ENCODE assay signal across 9 mouse cellular contexts in genomic region chr11:28497034-28497433, GRCm38 (mm10).
DNase-seq lines count a peak whose midpoint lies in the region; ATAC-seq lines count a peak whose summit lies in the region.
"Had no signal": no experiment of that assay in that cellular context is flagged by ENCODE, and none has a peak within 500 bp of the region (broad histone marks: within the 10 kb centered on the region; RNA-seq: fewer than 3 reads in every experiment).

No protein-coding gene starts in this region.

- no peaks in the 10 kb centered on the region for H3K36me3 ChIP-seq in kidney, embryonic 14.5 days (ENCODE audit: control insufficient read depth, insufficient read depth, low read length)
- no peaks in the 10 kb centered on the region for H3K36me3 ChIP-seq in midbrain, embryonic 14.5 days (ENCODE audit: control insufficient read depth, insufficient read depth, low read length)
- no peaks in the 10 kb centered on the region for H3K36me3 ChIP-seq in midbrain, embryonic 13.5 days

- H3K9me3 ChIP-seq in kidney, embryonic 14.5 days (ENCODE audit: control insufficient read depth, low read length), result no peaks in the 10 kb centered on the region
- no peaks in the 10 kb centered on the region for H3K9me3 ChIP-seq in midbrain, embryonic 14.5 days (ENCODE audit: control insufficient read depth, low read length)
- H3K9me3 ChIP-seq in midbrain, embryonic 13.5 days, result no peaks in the 10 kb centered on the region

- DNase-seq in cerebellum, postnatal 14 days, result peak; percentile 20
- DNase-seq in kidney, postnatal 10 days, result peak; percentile 25
- peak; percentile 19 for DNase-seq in midbrain, embryonic 14.5 days
- peak; percentile 3 to 23 for DNase-seq in cerebellum, postnatal 25 days
- no peak for DNase-seq in thymus, postnatal 25 days

- ATAC-seq in cerebellum, adult (ENCODE audit: insufficient number of reproducible peaks, low FRiP score, low TSS enrichment), result no peak
- no peak for ATAC-seq in kidney, embryonic 14.5 days (ENCODE audit: low FRiP score, low TSS enrichment)
- ATAC-seq in midbrain, embryonic 14.5 days (ENCODE audit: low FRiP score, low TSS enrichment), result no peak
- no peak for ATAC-seq in midbrain, embryonic 13.5 days

- H3K4me1 ChIP-seq in kidney, embryonic 14.5 days (ENCODE audit: control insufficient read depth, insufficient read depth, low read length), result no peaks in the 10 kb centered on the region
- no peaks in the 10 kb centered on the region for H3K4me1 ChIP-seq in midbrain, embryonic 14.5 days (ENCODE audit: control insufficient read depth, insufficient read depth, low read length)
- H3K4me1 ChIP-seq in midbrain, embryonic 13.5 days (replicated peaks), result no peaks in the 10 kb centered on the region

- no peak overlapping the region for H3K4me3 ChIP-seq in kidney, embryonic 14.5 days (ENCODE audit: low read length)
- no peak overlapping the region for H3K4me3 ChIP-seq in midbrain, embryonic 14.5 days (replicated peaks; ENCODE audit: low read depth, low read length)
- H3K4me3 ChIP-seq in midbrain, embryonic 13.5 days (replicated peaks), result no peak overlapping the region
- H3K4me3 ChIP-seq: left cerebral cortex, adult 2 months had no signal

- no peak overlapping the region for H3K4me2 ChIP-seq in kidney, embryonic 14.5 days (replicated peaks; ENCODE audit: low read depth, low read length)
- H3K4me2 ChIP-seq in midbrain, embryonic 14.5 days (ENCODE audit: low read length), result no peak overlapping the region
- H3K4me2 ChIP-seq in midbrain, embryonic 13.5 days (replicated peaks), result no peak overlapping the region

- no peak overlapping the region for H3K9ac ChIP-seq in kidney, embryonic 14.5 days (ENCODE audit: low read depth, low read length)
- no peak overlapping the region for H3K9ac ChIP-seq in midbrain, embryonic 14.5 days (replicated peaks; ENCODE audit: low read length)
- no peak overlapping the region for H3K9ac ChIP-seq in midbrain, embryonic 13.5 days (replicated peaks)

- no peaks in the 10 kb centered on the region for H3K27me3 ChIP-seq in kidney, embryonic 14.5 days (ENCODE audit: control insufficient read depth, insufficient read depth, low read length)
- no peaks in the 10 kb centered on the region for H3K27me3 ChIP-seq in midbrain, embryonic 14.5 days (ENCODE audit: control insufficient read depth, insufficient read depth, low read length)
- no peaks in the 10 kb centered on the region for H3K27me3 ChIP-seq in midbrain, embryonic 13.5 days

- no peak overlapping the region for H3K27ac ChIP-seq in kidney, embryonic 14.5 days (ENCODE audit: low read depth, low read length)
- no peak overlapping the region for H3K27ac ChIP-seq in midbrain, embryonic 14.5 days (replicated peaks; ENCODE audit: low read depth, low read length)
- no peak overlapping the region for H3K27ac ChIP-seq in midbrain, embryonic 13.5 days
- H3K27ac ChIP-seq: left cerebral cortex, adult 2 months had no signal
